Comparison of ENCODE assay signal across 21 mouse cellular contexts in the genomic region with DNA sequence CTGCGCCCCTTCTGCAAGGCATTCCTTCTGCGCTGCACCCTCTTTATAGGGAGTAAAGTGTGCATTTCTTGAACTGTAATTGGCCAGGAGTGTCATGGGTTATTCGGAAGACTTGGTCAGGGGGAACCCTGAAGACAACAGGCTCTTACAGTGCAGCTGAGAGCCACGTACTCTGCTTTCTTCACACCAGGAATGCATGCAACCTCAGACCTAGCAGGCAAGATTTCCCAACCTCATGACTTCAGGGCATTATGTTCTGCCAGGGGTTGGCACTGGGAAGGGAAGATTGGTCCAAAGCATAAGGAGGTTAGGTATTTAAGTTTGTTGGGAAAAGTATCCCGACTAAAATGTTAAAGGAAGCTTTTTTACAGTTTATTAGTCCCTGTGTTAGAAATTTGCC.
DNase-seq lines count a peak whose midpoint lies in the region; ATAC-seq and TF ChIP-seq lines count a peak whose summit lies in the region.
"Had no signal": no experiment of that assay in that cellular context is flagged by ENCODE, and none has a peak within 500 bp of the region (broad histone marks: within the 10 kb centered on the region; RNA-seq: fewer than 3 reads in every experiment).

No protein-coding gene starts in this region.

- no peaks in the 10 kb centered on the region for H3K79me2 ChIP-seq in myocyte (ENCODE audit: control insufficient read depth, insufficient read depth)

- H3K9ac ChIP-seq in embryonic facial prominence, embryonic 15.5 days: no peak overlapping the region
- no peak overlapping the region for H3K9ac ChIP-seq in forebrain, embryonic 11.5 days (ENCODE audit: low read length)
- H3K9ac ChIP-seq: heart, embryonic 12.5 days; kidney, embryonic 15.5 days; limb, embryonic 13.5 days; liver, embryonic 13.5 days; lung, embryonic 14.5 days; neural tube, embryonic 13.5 days had no signal

- no peaks in the 10 kb centered on the region for H3K9me3 ChIP-seq in embryonic facial prominence, embryonic 15.5 days (replicated peaks)
- no peaks in the 10 kb centered on the region for H3K9me3 ChIP-seq in embryonic facial prominence, embryonic 10.5 days
- no peaks in the 10 kb centered on the region for H3K9me3 ChIP-seq in forebrain, embryonic 11.5 days (ENCODE audit: control insufficient read depth, low read length)
- H3K9me3 ChIP-seq: heart, embryonic 12.5 days; kidney, embryonic 15.5 days; limb, embryonic 13.5 days; liver, embryonic 13.5 days; neural tube, embryonic 13.5 days had no signal

- H3K4me1 ChIP-seq in embryonic facial prominence, embryonic 15.5 days: peaks cover 14% of the 10 kb centered on the region; the same call in 1 of the 2 replicates
- H3K4me1 ChIP-seq in embryonic facial prominence, embryonic 10.5 days: no peaks in the 10 kb centered on the region
- H3K4me1 ChIP-seq in forebrain, embryonic 11.5 days (replicated peaks; ENCODE audit: control insufficient read depth, insufficient read depth, low read length): no peaks in the 10 kb centered on the region
- H3K4me1 ChIP-seq: kidney, embryonic 15.5 days; liver, embryonic 13.5 days; neural tube, embryonic 13.5 days had no signal

- H3K36me3 ChIP-seq in embryonic facial prominence, embryonic 15.5 days: no peaks in the 10 kb centered on the region
- H3K36me3 ChIP-seq in embryonic facial prominence, embryonic 10.5 days (replicated peaks): no peaks in the 10 kb centered on the region
- H3K36me3 ChIP-seq in myocyte (ENCODE audit: control insufficient read depth, insufficient read depth): no peaks in the 10 kb centered on the region
- no peaks in the 10 kb centered on the region for H3K36me3 ChIP-seq in forebrain, embryonic 11.5 days (ENCODE audit: control insufficient read depth, insufficient read depth, low read length)
- H3K36me3 ChIP-seq: heart, embryonic 12.5 days; kidney, embryonic 15.5 days; limb, embryonic 13.5 days; liver, embryonic 13.5 days; neural tube, embryonic 13.5 days had no signal

- ATAC-seq in embryonic facial prominence, embryonic 15.5 days (ENCODE audit: insufficient number of reproducible peaks, low FRiP score, low TSS enrichment, low read depth): 0 out of 2 replicates have a peak, but pooled peaks have one; percentile 29
- ATAC-seq in forebrain, embryonic 11.5 days (replicated peaks; ENCODE audit: low FRiP score): no peak
- ATAC-seq: forebrain, embryonic 14.5 days; intestine, postnatal 0 days had no signal

- TF ChIP-seq POLR2A in myocyte (IDR thresholded peaks at IDR 0.05; ENCODE audit: insufficient read length, low read depth): no peak

- DNase-seq in embryonic facial prominence, embryonic 10.5 days (ENCODE audit: low spot score): no peak
- peak; percentile 59 for DNase-seq in NIH3T3 (ENCODE audit: low read depth)
- peak; percentile 39 for DNase-seq in fat pad, adult 2 months (ENCODE audit: extremely low read depth, low read depth, low spot score)
- no peak for DNase-seq in urinary bladder, postnatal 10 days (ENCODE audit: low spot score)
- DNase-seq in forebrain, embryonic 11.5 days (ENCODE audit: low spot score): no peak
- DNase-seq: cerebellum, adult 9-10 months; layer of hippocampus, adult 9-11 months; liver, embryonic 13.5 days; lung, embryonic 14.5 days; midbrain, embryonic 14.5 days; thymus, adult 2 months; thymus, postnatal 4 days had no signal

- WGBS in embryonic facial prominence, embryonic 15.5 days: 73% methylated on average over 5 of the region's 5 CpGs
- WGBS in embryonic facial prominence, embryonic 10.5 days: 92% methylated on average over 5 of the region's 5 CpGs
- WGBS in forebrain, embryonic 11.5 days: 92% methylated on average over 5 of the region's 5 CpGs

- H3K4me2 ChIP-seq in embryonic facial prominence, embryonic 15.5 days (replicated peaks): no peak overlapping the region
- H3K4me2 ChIP-seq in myocyte (ENCODE audit: low read depth): peak overlapping the region; percentile 81
- no peak overlapping the region for H3K4me2 ChIP-seq in forebrain, embryonic 11.5 days (ENCODE audit: low read depth, low read length, severe bottlenecking)
- H3K4me2 ChIP-seq: heart, embryonic 12.5 days; kidney, embryonic 15.5 days; limb, embryonic 13.5 days; liver, embryonic 13.5 days; lung, embryonic 14.5 days; neural tube, embryonic 13.5 days had no signal

- no peaks in the 10 kb centered on the region for H3K27me3 ChIP-seq in embryonic facial prominence, embryonic 15.5 days
- H3K27me3 ChIP-seq in embryonic facial prominence, embryonic 10.5 days (replicated peaks; ENCODE audit: low read depth, poor library complexity, severe bottlenecking): no peaks in the 10 kb centered on the region
- H3K27me3 ChIP-seq in myocyte (ENCODE audit: control insufficient read depth, insufficient read depth, insufficient read length): no peaks in the 10 kb centered on the region
- H3K27me3 ChIP-seq in forebrain, embryonic 11.5 days (ENCODE audit: control insufficient read depth, insufficient read depth, low read length): no peaks in the 10 kb centered on the region
- H3K27me3 ChIP-seq: heart, embryonic 12.5 days; kidney, embryonic 15.5 days; limb, embryonic 13.5 days; liver, embryonic 13.5 days; neural tube, embryonic 13.5 days had no signal

- no peak overlapping the region for H3ac ChIP-seq in myocyte (ENCODE audit: control insufficient read depth, insufficient read length)

- H3K27ac ChIP-seq in embryonic facial prominence, embryonic 15.5 days (replicated peaks): 0 out of 2 replicates have a peak overlapping the region, but pooled peaks have one; percentile 44
- H3K27ac ChIP-seq in embryonic facial prominence, embryonic 10.5 days (replicated peaks): no peak overlapping the region
- no peak overlapping the region for H3K27ac ChIP-seq in forebrain, embryonic 11.5 days (ENCODE audit: low read depth, low read length)
- H3K27ac ChIP-seq: kidney, embryonic 15.5 days; limb, embryonic 13.5 days; liver, embryonic 13.5 days; neural tube, embryonic 13.5 days; stomach, postnatal 0 days had no signal

- no peak overlapping the region for H3K4me3 ChIP-seq in embryonic facial prominence, embryonic 15.5 days (replicated peaks)
- no peak overlapping the region for H3K4me3 ChIP-seq in embryonic facial prominence, embryonic 10.5 days
- H3K4me3 ChIP-seq in myocyte: no peak overlapping the region
- H3K4me3 ChIP-seq in forebrain, embryonic 11.5 days (ENCODE audit: low read depth, low read length): no peak overlapping the region
- H3K4me3 ChIP-seq: heart, embryonic 12.5 days; kidney, embryonic 15.5 days; limb, embryonic 13.5 days; liver, embryonic 13.5 days; neural tube, embryonic 13.5 days had no signal

TF ChIP-seq in myocyte, 11 proteins besides CTCF, POLR2A, EP300 and RAD21:
- TF ChIP-seq TCF12 (IDR thresholded peaks at IDR 0.05; ENCODE audit: insufficient read depth, poor library complexity, severe bottlenecking): no peak
- TF ChIP-seq USF1 (IDR thresholded peaks at IDR 0.05; ENCODE audit: low read depth): no peak
- no peak for TF ChIP-seq CEBPB (IDR thresholded peaks at IDR 0.05; ENCODE audit: insufficient read depth, poor library complexity, severe bottlenecking)
- TF ChIP-seq MAX (IDR thresholded peaks at IDR 0.05; ENCODE audit: low read depth): no peak
- no peak for TF ChIP-seq MYOG (IDR thresholded peaks at IDR 0.05; ENCODE audit: control insufficient read depth in 1 of 3, insufficient read depth in 1 of 3, insufficient read length in 2 of 3, low read depth in 2 of 3)
- TF ChIP-seq POLR2AphosphoS2 (IDR thresholded peaks at IDR 0.05; ENCODE audit: insufficient read length, low read depth): no peak
- no peak for TF ChIP-seq REST (IDR thresholded peaks at IDR 0.05; ENCODE audit: insufficient read depth, insufficient read length)
- no peak for TF ChIP-seq MYOD1 (IDR thresholded peaks at IDR 0.05; ENCODE audit: control insufficient read depth in 1 of 3, insufficient read length in 2 of 3, low read depth in 2 of 3)

Comparison
In these comparisons a context has a peak if more than half of its experiments do, and no peak if none do; other contexts are left out.
1. DNase-seq: peak in NIH3T3 (single experiment) and fat pad, adult 2 months (single experiment); none in embryonic facial prominence, embryonic 10.5 days (single experiment), urinary bladder, postnatal 10 days (single experiment) and forebrain, embryonic 11.5 days (single experiment).